Mouse (Mus musculus): ENCODE results near the gene Sptbn1. TPM values are rescaled to one million over a fixed set of nuclear protein-coding genes. Genes with fewer than 3 reads are reported as not detected.
A peak's percentile ranks its signal among the peaks of the same experiment; 100 is the strongest.

The Sptbn1 gene
- polyA plus RNA-seq, 1 experiment from 2014 or later: 159 TPM

- WGBS: 74% methylated on average over 4 of the region's 4 CpGs
- no peak overlapping the region for H3K27ac ChIP-seq (ENCODE audit: low read length)
Observed at GRCm38 (mm10) chr11:30230330-30230771, 37.6 kb downstream of the Sptbn1 start.

DNA sequence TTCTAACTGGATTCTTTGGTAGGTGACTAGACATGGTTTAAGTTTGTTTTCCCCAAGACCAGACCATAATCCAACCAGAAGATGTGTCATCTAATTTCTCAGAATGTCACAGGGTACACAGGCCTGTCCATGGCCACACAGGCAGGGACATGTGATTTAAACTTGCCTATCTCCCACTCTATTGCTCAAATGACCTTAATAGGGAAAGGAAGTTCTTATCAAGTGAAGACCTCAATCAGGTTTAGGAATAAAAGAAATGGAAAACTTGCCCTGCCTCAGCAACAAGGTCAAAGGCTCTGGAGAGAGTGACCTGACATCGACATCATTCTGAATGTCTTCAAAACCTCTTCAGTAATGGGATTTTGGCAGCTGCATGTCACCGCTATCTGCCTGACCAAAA lies 41.2 kb downstream of the Sptbn1 start:
- ATAC-seq: no peak

More at GRCm38 (mm10) chr11:30230330-30230771, 37.6 kb downstream of the Sptbn1 start:
- no peak for ATAC-seq
- Histone ChIP-seq H3K9me3 (ENCODE audit: control insufficient read depth, low read length) (no peaks in the 10 kb centered on the region), H3K27me3 (replicated peaks; ENCODE audit: control insufficient read depth, insufficient read depth, low read length) (no peaks in the 10 kb centered on the region), H3K4me2 (ENCODE audit: low read length) (no peak overlapping the region), H3K4me1 (replicated peaks; ENCODE audit: control insufficient read depth, insufficient read depth, low read length) (peaks cover 2% of the 10 kb centered on the region; the same call in 1 of the 2 replicates), H3K4me3 (replicated peaks; ENCODE audit: low read length) (no peak overlapping the region), H3K36me3 (ENCODE audit: control insufficient read depth, insufficient read depth) (no peaks in the 10 kb centered on the region), H3K9ac (replicated peaks; ENCODE audit: low read depth, low read length) (no peak overlapping the region)

GRCm38 (mm10) chr11:30224599-30224998 lies 43.4 kb downstream of the Sptbn1 start:
- no peaks in the 10 kb centered on the region for H3K27me3 ChIP-seq (replicated peaks; ENCODE audit: control insufficient read depth, insufficient read depth, low read length)
- no peak overlapping the region for H3K27ac ChIP-seq (ENCODE audit: low read length)
- no peak overlapping the region for H3K9ac ChIP-seq (replicated peaks; ENCODE audit: low read depth, low read length)
- H3K4me2 ChIP-seq (ENCODE audit: low read length): no peak overlapping the region
- H3K4me3 ChIP-seq (replicated peaks; ENCODE audit: low read length): no peak overlapping the region
- no peaks in the 10 kb centered on the region for H3K9me3 ChIP-seq (ENCODE audit: control insufficient read depth, low read length)
- no peaks in the 10 kb centered on the region for H3K36me3 ChIP-seq (ENCODE audit: control insufficient read depth, insufficient read depth)
- ATAC-seq: no peak
- no peaks in the 10 kb centered on the region; the same call in 1 of the 2 replicates for H3K4me1 ChIP-seq (replicated peaks; ENCODE audit: control insufficient read depth, insufficient read depth, low read length)

More for the DNA sequence above, 41.2 kb downstream of the Sptbn1 start:
- H3K4me1 ChIP-seq (replicated peaks; ENCODE audit: control insufficient read depth, insufficient read depth, low read length): peaks cover 2% of the 10 kb centered on the region; the same call in 1 of the 2 replicates
- H3K4me2 ChIP-seq (ENCODE audit: low read length): no peak overlapping the region
- H3K27ac ChIP-seq (ENCODE audit: low read length): no peak overlapping the region
- H3K9ac ChIP-seq (replicated peaks; ENCODE audit: low read depth, low read length): no peak overlapping the region
- no peak overlapping the region for H3K4me3 ChIP-seq (replicated peaks; ENCODE audit: low read length)
- H3K36me3 ChIP-seq (ENCODE audit: control insufficient read depth, insufficient read depth): no peaks in the 10 kb centered on the region
- no peaks in the 10 kb centered on the region for H3K27me3 ChIP-seq (replicated peaks; ENCODE audit: control insufficient read depth, insufficient read depth, low read length)
- H3K9me3 ChIP-seq (ENCODE audit: control insufficient read depth, low read length): no peaks in the 10 kb centered on the region
- 87% methylated on average over 2 of the region's 2 CpGs for WGBS

DNA sequence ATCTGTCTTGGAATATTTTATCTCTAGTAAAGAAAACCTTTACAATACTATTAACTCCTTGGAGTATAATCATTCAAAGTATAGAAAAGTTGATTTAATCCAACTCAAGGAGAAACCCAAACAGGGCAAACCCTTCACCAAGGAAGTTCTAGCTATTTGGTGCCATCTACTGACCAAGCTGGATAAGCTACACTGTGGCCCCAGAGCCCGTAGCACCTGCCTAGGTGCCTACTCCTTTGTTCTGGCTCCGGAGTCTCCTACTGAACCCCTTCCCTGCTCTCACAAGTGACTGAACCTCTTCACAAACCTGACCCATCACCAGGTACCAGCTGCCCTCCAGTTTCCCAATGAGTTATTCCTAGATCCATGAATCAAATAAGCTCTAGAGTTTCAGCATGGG lies 45.3 kb downstream of the Sptbn1 start:
- 0 out of 2 replicates have a peak, but pooled peaks have one; percentile 20 for ATAC-seq
- Histone ChIP-seq H3K4me3 (replicated peaks; ENCODE audit: low read length) (no peak overlapping the region), H3K36me3 (ENCODE audit: control insufficient read depth, insufficient read depth) (0 out of 2 replicates have a peak, but pooled peaks cover 5% of the 10 kb centered on the region), H3K27me3 (replicated peaks; ENCODE audit: control insufficient read depth, insufficient read depth, low read length) (no peaks in the 10 kb centered on the region), H3K4me2 (ENCODE audit: low read length) (no peak overlapping the region), H3K9me3 (ENCODE audit: control insufficient read depth, low read length) (no peaks in the 10 kb centered on the region), H3K4me1 (replicated peaks; ENCODE audit: control insufficient read depth, insufficient read depth, low read length) (no peaks in the 10 kb centered on the region; the same call in 1 of the 2 replicates), H3K27ac (ENCODE audit: low read length) (no peak overlapping the region), H3K9ac (replicated peaks; ENCODE audit: low read depth, low read length) (no peak overlapping the region)
- 35% methylated on average over 2 of the region's 2 CpGs for WGBS

GRCm38 (mm10) chr11:30221043-30221442 lies 46.9 kb downstream of the Sptbn1 start:
- no peaks in the 10 kb centered on the region; the same call in 1 of the 2 replicates for H3K4me1 ChIP-seq (replicated peaks; ENCODE audit: control insufficient read depth, insufficient read depth, low read length)
- 0 out of 2 replicates have a peak, but pooled peaks cover 7% of the 10 kb centered on the region for H3K36me3 ChIP-seq (ENCODE audit: control insufficient read depth, insufficient read depth)
- H3K9me3 ChIP-seq (ENCODE audit: control insufficient read depth, low read length): no peaks in the 10 kb centered on the region
- H3K4me2 ChIP-seq (ENCODE audit: low read length): no peak overlapping the region
- no peak overlapping the region for H3K4me3 ChIP-seq (replicated peaks; ENCODE audit: low read length)
- H3K27me3 ChIP-seq (replicated peaks; ENCODE audit: control insufficient read depth, insufficient read depth, low read length): no peaks in the 10 kb centered on the region
- H3K27ac ChIP-seq (ENCODE audit: low read length): no peak overlapping the region
- WGBS: 85% methylated on average over 5 of the region's 5 CpGs
- H3K9ac ChIP-seq (replicated peaks; ENCODE audit: low read depth, low read length): no peak overlapping the region
- no peak for ATAC-seq

- H3K4me2 ChIP-seq (ENCODE audit: low read length): no peak overlapping the region
- WGBS: 95% methylated on average over 1 of the region's 1 CpGs
- no peak overlapping the region for H3K27ac ChIP-seq (ENCODE audit: low read length)
- H3K27me3 ChIP-seq (replicated peaks; ENCODE audit: control insufficient read depth, insufficient read depth, low read length): no peaks in the 10 kb centered on the region
- H3K36me3 ChIP-seq (ENCODE audit: control insufficient read depth, insufficient read depth): 0 out of 2 replicates have a peak, but pooled peaks cover 7% of the 10 kb centered on the region
- no peaks in the 10 kb centered on the region for H3K9me3 ChIP-seq (ENCODE audit: control insufficient read depth, low read length)
- no peak overlapping the region for H3K9ac ChIP-seq (replicated peaks; ENCODE audit: low read depth, low read length)
- no peak for ATAC-seq
- no peaks in the 10 kb centered on the region; the same call in 1 of the 2 replicates for H3K4me1 ChIP-seq (replicated peaks; ENCODE audit: control insufficient read depth, insufficient read depth, low read length)
- H3K4me3 ChIP-seq (replicated peaks; ENCODE audit: low read length): no peak overlapping the region
Observed at GRCm38 (mm10) chr11:30218386-30218785, 49.6 kb downstream of the Sptbn1 start.

GRCm38 (mm10) chr11:30217496-30217895 lies 50.5 kb downstream of the Sptbn1 start:
- no peak overlapping the region for H3K9ac ChIP-seq (replicated peaks; ENCODE audit: low read depth, low read length)
- H3K9me3 ChIP-seq (ENCODE audit: control insufficient read depth, low read length): no peaks in the 10 kb centered on the region
- no peak overlapping the region for H3K4me2 ChIP-seq (ENCODE audit: low read length)
- ATAC-seq: no peak
- no peaks in the 10 kb centered on the region for H3K27me3 ChIP-seq (replicated peaks; ENCODE audit: control insufficient read depth, insufficient read depth, low read length)
- no peak overlapping the region for H3K27ac ChIP-seq (ENCODE audit: low read length)
- no peaks in the 10 kb centered on the region; the same call in 1 of the 2 replicates for H3K4me1 ChIP-seq (replicated peaks; ENCODE audit: control insufficient read depth, insufficient read depth, low read length)
- WGBS: 61% methylated on average over 1 of the region's 1 CpGs
- H3K4me3 ChIP-seq (replicated peaks; ENCODE audit: low read length): no peak overlapping the region
- H3K36me3 ChIP-seq (ENCODE audit: control insufficient read depth, insufficient read depth): 0 out of 2 replicates have a peak, but pooled peaks cover 7% of the 10 kb centered on the region

DNA sequence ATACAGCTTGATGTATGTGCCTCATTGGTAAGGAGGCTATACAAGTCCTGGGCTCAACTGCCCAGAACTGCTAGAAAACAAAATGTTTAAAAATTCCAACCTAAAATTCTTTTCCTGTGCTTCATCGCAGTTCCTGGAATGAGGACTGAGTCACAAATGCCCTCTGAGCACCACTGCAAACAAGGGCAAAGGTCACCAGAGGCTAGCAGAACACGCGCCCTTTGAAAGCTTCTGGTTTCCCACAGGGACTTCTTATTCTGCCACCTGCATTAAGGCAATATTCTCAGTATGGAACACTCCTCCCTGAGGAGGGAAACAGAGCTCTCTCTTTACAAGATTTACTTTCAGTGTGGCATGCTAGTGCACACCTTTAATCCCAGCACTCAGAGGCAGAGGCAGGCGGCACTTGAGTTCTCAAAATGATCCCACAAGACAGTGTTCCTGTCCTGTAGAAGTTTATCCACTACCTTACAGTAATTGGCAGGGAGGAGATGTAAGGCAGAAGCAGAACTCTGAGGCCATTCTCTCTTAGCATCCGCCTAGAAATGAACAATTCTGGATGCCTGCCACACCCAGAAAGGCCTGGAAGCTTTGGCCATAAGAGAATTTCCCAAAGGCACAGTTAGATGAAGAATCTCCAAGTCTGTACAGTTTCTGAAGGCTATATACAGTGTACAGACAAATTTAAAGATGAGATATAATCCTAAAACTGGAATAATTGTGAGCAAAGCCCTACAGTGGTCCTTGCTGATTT lies 56.1 kb downstream of the Sptbn1 start:
- Histone ChIP-seq H3K4me1 (replicated peaks; ENCODE audit: control insufficient read depth, insufficient read depth, low read length) (peaks cover 4% of the 10 kb centered on the region; the same call in 1 of the 2 replicates), H3K27ac (ENCODE audit: low read length) (no peak overlapping the region), H3K4me2 (ENCODE audit: low read length) (no peak overlapping the region), H3K4me3 (replicated peaks; ENCODE audit: low read length) (no peak overlapping the region), H3K36me3 (ENCODE audit: control insufficient read depth, insufficient read depth) (peaks cover 5% of the 10 kb centered on the region; the same call in 1 of the 2 replicates), H3K9ac (replicated peaks; ENCODE audit: low read depth, low read length) (no peak overlapping the region), H3K27me3 (replicated peaks; ENCODE audit: control insufficient read depth, insufficient read depth, low read length) (no peaks in the 10 kb centered on the region), H3K9me3 (ENCODE audit: control insufficient read depth, low read length) (no peaks in the 10 kb centered on the region)
- 68% methylated on average over 5 of the region's 5 CpGs for WGBS
- no peak for ATAC-seq

- Histone ChIP-seq H3K4me1 (replicated peaks; ENCODE audit: control insufficient read depth, insufficient read depth, low read length) (peaks cover 4% of the 10 kb centered on the region; the same call in 1 of the 2 replicates), H3K9me3 (ENCODE audit: control insufficient read depth, low read length) (no peaks in the 10 kb centered on the region), H3K27me3 (replicated peaks; ENCODE audit: control insufficient read depth, insufficient read depth, low read length) (no peaks in the 10 kb centered on the region), H3K9ac (replicated peaks; ENCODE audit: low read depth, low read length) (no peak overlapping the region), H3K4me3 (replicated peaks; ENCODE audit: low read length) (no peak overlapping the region), H3K36me3 (ENCODE audit: control insufficient read depth, insufficient read depth) (peaks cover 2% of the 10 kb centered on the region; the same call in 1 of the 2 replicates), H3K27ac (ENCODE audit: low read length) (no peak overlapping the region), H3K4me2 (ENCODE audit: low read length) (no peak overlapping the region)
- WGBS: 74% methylated on average over 3 of the region's 3 CpGs
- ATAC-seq: no peak
Observed at GRCm38 (mm10) chr11:30211141-30211540, 56.8 kb downstream of the Sptbn1 start.

Data from forebrain, embryonic 16.5 days (tissue).